Mouse (Mus musculus) frontal cortex, adult (tissue): ENCODE data around the gene Agap1.
"Not testable (repeated sequence)": the region's sequence is repeated elsewhere in the genome, so short reads cannot be mapped to it uniquely, and the experiment has no call there.

ENCODE experiments used
- ATAC-seq: cut with Nextera tagmentation; 2 replicates; pipeline ENCODE4 v1.9.2; 2017; ENCODE audit warnings: mild to moderate bottlenecking, moderate library complexity, mixed read lengths; ENCODE audit not compliant: low TSS enrichment

Agap1 gene

DNA sequence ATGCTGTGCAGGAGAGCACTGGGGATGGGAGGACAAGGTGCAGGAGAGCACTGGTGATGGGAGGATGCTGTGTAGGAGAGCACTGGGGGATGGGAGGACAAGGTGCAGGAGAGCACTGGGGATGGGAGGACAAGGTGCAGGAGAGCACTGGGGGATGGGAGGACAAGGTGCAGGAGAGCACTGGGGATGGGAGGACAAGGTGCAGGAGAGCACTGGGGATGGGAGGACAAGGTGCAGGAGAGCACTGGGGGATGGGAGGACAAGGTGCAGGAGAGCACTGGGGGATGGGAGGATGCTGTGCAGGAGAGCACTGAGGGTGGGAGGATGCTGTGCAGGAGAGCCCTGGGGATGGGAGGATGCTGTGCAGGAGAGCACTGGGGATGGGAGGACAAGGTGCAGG lies 47.3 kb downstream of the Agap1 start:
- not testable (repeated sequence) for ATAC-seq

DNA sequence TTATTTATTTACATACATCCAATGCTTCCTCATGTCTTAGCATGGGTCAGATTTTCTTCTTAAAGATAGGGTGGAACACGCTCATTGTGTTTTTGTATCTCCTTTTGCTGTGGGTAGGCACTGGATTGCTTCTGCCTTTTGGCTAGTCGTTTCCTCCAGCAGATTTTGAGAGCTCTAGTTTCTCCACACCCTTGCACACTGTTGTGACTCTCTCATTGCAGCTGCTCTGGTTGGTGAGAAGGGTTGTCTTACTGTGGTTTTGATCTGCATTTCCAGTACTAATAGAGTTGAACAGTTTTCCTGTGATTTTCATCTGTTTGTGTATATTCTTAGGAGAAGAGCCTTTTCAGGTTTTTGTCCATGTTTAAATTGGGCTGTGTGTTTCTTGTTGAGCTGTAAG lies 54.6 kb downstream of the Agap1 start:
- ATAC-seq, result no peak

DNA sequence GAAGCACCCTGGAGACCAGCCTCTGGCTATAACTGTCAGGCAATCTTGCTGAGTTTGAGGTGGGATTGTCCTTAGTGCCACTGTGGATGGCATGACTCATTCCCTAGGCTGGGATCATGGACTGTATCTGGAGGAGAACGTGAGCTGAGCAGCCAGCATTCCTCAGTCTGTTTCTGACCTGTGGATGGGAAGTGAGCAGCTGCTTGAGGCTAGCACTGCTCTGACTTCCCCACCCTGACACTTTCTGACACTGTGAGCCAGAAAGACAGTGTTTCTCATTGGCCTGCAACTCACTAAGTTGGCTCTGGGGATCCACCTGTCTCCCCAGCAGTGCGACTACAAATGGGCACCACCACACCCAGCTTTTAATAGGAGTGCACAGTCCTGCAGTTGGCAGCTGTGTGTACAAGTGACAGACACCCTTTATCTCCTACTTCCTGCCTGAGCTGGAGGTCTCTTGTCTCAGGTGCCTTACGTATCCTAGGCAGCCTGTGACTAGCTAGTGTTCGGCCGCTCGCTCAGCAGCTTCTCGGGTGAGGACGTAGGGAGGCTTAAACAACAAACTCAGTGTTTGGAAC lies 55.2 kb downstream of the Agap1 start:
- ATAC-seq, result 0 out of 2 replicates have a peak, but pooled peaks have one; percentile 27

DNA sequence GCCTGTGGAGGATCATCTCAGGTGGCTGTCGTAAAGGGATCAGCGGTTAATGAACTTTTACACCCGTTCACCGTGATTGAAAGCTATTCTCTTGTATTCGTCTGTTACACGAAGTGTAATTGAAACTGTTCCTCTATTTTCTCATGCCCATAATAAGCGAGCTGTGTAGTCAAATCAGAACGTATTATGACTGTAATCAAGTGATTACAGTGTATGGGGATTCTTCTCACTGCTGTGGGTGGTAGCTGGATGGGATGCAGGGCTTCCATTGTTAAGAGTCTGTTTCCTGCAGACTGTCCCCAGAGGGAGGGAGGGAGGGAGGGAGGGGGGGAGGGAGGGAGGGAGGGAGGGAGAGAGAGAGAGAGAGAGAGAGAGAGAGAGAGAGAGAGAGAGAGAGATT lies 56.1 kb downstream of the Agap1 start:
- no peak for ATAC-seq

DNA sequence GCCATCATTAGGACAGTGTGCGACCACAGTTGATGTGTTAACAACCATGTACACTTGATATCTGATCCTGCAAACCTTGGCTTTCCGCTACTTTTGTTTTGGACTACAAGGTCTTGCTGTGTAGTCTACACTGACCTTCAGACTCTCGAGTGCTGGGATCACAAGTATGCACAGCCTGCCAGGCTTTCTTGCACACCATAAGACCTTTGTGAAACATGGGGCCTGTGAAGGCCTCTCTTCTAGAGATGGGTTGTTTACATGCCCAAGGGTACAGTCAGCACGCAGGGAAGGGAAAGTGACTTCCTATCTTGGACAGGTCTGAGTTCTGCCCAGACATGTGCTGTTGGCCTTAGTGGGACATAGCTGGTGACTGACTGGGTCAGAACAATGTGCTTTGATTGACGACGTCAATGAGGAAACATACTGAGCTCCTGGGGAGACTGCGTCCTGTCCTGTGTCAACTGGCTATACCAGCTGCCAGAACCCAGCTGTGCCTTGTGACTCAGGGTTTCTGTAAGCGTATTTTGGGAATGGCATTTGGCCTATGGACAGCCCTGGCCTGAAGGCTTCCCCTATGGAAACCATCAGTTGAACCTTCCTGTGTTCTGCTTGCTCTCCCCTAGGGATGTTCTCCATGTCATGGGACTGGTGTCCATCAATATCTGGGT lies 59.1 kb downstream of the Agap1 start:
- no peak for ATAC-seq

DNA sequence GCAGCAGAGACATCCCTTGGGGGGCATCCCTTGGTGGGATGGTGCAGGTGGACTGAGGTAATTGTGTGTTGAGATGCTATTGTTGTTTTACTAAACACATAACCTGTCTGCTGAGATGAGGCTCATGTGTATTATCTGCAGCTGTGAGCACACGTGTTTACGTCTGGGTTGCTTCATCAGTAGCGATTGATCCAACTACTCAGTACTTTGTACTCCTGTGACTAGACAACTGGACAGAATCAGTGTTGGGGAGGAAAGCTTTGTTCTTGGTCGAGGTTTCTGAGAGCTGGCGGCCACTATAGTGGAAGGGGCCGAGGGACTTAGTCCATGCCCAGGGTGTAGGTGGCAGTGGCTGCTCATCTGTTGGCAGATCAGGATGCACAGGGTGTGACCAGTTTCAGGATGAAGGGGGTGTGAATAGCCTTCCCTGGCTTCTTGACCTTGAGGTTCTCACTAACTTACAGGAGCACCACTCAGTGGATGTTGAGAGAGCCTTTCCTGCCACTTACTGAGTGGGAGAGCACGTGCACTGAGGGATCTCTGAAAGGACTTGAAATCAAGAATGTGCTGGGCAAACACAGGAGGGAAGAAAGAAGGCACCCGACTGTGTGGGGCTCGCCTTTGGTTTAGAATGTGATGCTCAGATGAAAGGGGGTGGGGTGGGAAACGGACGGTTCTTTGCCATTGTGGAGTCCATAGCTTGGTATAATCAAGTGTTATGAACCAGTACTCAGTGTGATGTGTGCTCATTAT lies 61.4 kb downstream of the Agap1 start:
- ATAC-seq, result no peak

- no peak for ATAC-seq
Measured at GRCm38 (mm10) chr1:89517817-89518216, 63.2 kb downstream of the Agap1 start.

- no peak for ATAC-seq
Measured at GRCm38 (mm10) chr1:89519914-89520643, 65.5 kb downstream of the Agap1 start.

DNA sequence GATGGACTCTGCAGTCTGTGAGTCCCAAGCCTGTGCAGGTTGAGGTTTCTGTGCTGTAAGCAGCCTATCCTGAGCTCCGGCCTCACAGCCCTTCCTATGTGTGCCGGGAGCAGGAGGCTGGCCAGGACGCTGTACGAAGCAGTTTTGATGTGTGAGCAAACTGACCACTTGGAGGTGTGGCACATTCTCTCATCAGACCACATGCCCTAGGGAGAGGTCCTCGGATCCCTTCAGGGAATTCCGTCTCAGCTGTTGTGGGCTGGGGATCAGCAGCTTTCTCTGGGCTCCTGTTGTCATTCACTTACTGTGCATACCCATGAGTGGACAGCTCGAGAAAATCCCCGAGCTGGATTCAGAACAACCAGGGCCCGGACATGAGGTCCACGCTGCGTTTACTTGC lies 66.8 kb downstream of the Agap1 start:
- ATAC-seq, result no peak

DNA sequence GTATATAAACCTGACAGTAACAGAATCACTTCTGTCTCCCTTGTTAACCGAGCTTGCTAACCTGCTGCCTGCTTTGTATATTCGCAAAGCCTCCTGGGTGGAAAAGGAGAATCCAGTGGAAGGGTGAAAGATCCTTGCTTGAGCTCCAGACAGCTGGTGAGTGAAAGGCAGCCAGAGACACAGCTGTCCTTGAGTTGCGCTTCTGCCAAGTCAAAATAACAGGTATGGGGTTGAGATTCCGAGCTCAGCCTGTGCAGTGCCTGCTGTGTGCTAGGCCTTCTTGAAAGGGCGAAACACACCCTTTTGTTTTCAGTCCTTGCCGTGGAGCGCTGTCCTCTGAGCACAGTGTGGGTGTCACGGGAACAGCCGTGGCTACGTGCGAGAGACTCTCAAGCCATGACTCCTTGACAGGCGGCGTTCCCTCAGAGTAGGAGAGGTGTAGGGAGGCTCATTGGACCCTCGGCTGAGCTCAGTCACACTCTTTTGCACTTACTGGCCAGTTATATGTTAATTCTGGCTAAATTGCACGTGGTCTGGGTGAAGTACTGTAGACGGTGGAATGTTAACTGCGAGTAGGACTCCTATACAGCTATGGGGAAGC lies 67.4 kb downstream of the Agap1 start:
- no peak for ATAC-seq

DNA sequence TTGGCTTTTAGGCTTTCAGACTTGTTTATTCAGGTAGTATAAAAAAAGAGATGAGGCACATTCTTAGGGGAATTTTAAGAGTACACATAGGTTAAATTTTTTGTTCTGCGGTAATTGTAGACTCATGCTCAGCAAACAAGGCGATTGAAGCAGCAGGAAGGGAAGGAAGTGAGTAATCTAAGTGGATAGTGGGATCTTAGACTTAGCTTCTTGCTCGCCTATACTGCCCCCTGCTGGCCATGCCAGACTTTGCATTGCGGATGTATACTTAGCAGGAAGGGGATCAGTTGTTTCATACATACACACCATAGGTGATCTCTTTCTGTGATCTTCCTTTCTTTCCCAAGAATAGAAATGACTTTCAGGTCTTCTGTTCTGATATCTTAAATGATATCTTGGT lies 69.8 kb downstream of the Agap1 start:
- ATAC-seq, result peak; percentile 79

GRCm38 (mm10) chr1:89524998-89525397 lies 70.4 kb downstream of the Agap1 start:
- ATAC-seq, result no peak

- ATAC-seq, result peak; percentile 74
Measured at GRCm38 (mm10) chr1:89525825-89526224, 71.2 kb downstream of the Agap1 start.

DNA sequence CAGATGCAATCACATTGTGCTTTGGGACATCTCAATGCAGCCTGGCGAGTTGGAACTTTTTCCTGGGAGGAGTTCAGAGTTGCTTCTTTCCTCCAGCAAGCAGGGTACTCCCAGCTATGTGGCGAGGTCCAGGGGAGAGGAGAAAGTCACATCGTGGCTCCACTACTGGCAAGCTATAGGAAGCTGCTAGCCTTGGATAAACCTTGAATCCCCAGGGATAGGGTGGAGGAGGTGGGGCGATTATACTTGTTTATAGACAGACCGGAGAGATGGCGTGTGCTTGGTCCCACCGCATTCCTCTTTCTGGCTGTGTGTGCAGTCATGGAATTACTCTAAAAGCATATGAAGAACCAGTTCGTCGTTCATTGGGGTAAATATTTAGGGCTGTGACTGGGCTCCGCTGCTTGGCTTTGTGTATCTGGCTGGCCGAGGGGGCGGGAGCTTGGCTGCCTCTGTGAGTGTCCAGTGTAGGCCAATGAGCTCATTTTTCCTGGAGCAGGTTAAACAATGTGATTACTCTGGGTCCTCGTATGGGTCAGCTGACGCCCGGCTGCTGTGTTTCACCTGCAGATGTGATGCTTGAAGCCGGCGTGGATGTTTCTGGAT lies 74.2 kb downstream of the Agap1 start:
- ATAC-seq, result no peak

GRCm38 (mm10) chr1:89533702-89534101 lies 79.1 kb downstream of the Agap1 start:
- ATAC-seq, result no peak

- no peak for ATAC-seq
Measured at GRCm38 (mm10) chr1:89535206-89535605, 80.6 kb downstream of the Agap1 start.

DNA sequence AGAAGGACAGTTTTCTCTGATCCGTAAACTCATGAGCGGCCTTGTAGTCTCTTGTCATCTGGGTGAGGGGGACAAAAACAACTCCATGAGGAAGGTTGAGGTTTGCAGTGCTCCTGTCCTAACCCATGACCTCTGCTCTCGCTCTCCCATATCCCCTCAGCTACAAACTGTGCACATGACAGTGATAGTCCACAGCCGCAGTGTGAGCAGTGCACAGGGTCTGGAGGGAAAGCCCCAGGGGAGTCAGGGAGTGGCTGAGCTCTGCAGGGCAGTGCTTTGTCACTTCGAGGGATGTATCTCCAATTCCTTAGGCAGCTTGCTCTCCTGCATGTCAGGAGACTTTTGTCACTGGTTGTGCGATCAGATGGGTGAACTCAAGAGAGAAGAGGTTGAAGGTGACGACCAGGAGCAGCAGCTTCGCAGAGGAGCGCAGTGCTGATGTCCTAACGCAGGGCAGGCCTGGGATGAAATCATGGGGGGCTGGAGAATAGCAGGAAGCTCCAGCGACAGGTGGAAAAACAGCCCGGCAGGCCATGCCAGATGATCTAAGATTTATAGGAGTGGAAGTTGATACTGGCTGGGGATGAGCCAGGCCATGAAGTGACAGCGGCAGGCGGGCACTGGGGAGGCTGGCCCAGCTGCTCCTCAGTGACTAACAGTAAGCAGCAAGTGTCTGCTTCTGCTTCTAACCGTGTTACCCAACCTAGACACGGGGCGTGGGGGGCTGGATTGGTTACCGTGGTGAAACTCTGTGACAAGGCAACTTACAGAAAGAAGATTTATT lies 83.7 kb downstream of the Agap1 start:
- no peak for ATAC-seq

- ATAC-seq, result no peak
Measured at GRCm38 (mm10) chr1:89539127-89539526, 84.5 kb downstream of the Agap1 start.

GRCm38 (mm10) chr1:89541151-89541550 lies 86.5 kb downstream of the Agap1 start:
- no peak for ATAC-seq

DNA sequence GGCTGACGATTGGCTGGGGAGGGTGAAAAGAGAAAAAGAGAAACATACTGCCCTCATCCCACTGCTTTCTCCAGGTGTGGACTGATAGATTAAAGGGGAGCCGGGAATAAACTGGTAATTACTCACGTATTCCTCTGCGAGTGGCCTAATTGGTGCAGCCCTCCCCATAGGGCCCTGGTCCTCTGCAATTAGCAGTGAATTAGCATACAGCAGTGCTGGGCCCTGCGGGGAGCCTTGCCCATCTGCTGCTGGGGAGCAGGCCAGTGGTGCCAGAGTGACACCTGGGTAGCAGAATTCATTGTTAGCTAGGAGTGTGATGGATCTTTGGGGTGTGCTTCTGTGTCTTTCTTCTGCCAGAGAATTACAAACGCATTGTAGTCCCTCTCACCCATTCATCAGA lies 87.9 kb downstream of the Agap1 start:
- ATAC-seq, result no peak

GRCm38 (mm10) chr1:89543312-89543711 lies 88.7 kb downstream of the Agap1 start:
- ATAC-seq, result no peak
